Mouse (Mus musculus) thymus, adult 2 months (tissue): ENCODE measurements around the gene Nav1. TPM values are rescaled to one million over a fixed set of nuclear protein-coding genes. Genes with fewer than 3 reads are reported as not detected.

Source experiments
- DNase-seq: peaks from one replicate; pipeline ENCODE4 v3.0.0; 2021
- H3K27ac ChIP-seq: fragments of 200-500 bp; 2 replicates; pipeline ENCODE4 v1.5.1; 2012; ENCODE audit warnings: low read length, control low read depth; ENCODE audit not compliant: control insufficient read depth, insufficient read depth
- H3K27me3 ChIP-seq: fragments of 200-500 bp; 2 replicates; pipeline ENCODE4 v1.6.1; 2012; ENCODE audit warnings: mild to moderate bottlenecking, low read length, moderate library complexity, mixed read lengths; ENCODE audit not compliant: control insufficient read depth, insufficient read depth
- H3K36me3 ChIP-seq: fragments of 200-500 bp; 2 replicates; pipeline ENCODE4 v1.6.1; 2012; ENCODE audit warnings: mild to moderate bottlenecking, low read length, moderate library complexity; ENCODE audit not compliant: control insufficient read depth, insufficient read depth
- H3K4me1 ChIP-seq: fragments of 200-500 bp; replicated peaks from 2 replicates; pipeline ENCODE4 v1.6.1; 2012; ENCODE audit warnings: low read length; ENCODE audit not compliant: control insufficient read depth, insufficient read depth
- H3K4me3 ChIP-seq: fragments of 200-500 bp; 2 replicates; pipeline ENCODE4 v1.5.1; 2012; ENCODE audit warnings: mild to moderate bottlenecking, low read length, control low read depth, moderate library complexity; ENCODE audit not compliant: control insufficient read depth, insufficient read depth
- CTCF ChIP-seq: fragments of 200-500 bp; IDR thresholded peaks from 2 replicates; pipeline ENCODE4 v1.5.1; 2012; ENCODE audit warnings: mild to moderate bottlenecking, control low read depth, low read length, moderate library complexity, borderline replicate concordance; ENCODE audit not compliant: control insufficient read depth, poor library complexity, insufficient read depth; ENCODE audit errors: extremely low read depth
- POLR2A ChIP-seq: fragments of 200-500 bp; IDR thresholded peaks from 2 replicates; pipeline ENCODE4 v1.6.1; 2012; ENCODE audit warnings: mild to moderate bottlenecking, low read length, control low read depth, moderate library complexity; ENCODE audit not compliant: control insufficient read depth, poor library complexity, insufficient read depth; ENCODE audit errors: extremely low read depth
- WGBS: fragments of 180-500 bp; shearing (Covaris S2); methylation state at CpG from one replicate; pipeline ENCODE4 v1.1.7; 2018; 5-methylcytosine and 5-hydroxymethylcytosine counted together
- polyA plus RNA-seq: library from polyadenylated mRNA; depleted of rRNA; stranded (reverse); fragments of >200 nt; gene quantifications from 2 replicates; pipeline ENCODE4 v1.2.3, GENCODE M21; 2012

Gene Nav1
- polyA plus RNA-seq, 1 experiment: 8.7 TPM

DNA sequence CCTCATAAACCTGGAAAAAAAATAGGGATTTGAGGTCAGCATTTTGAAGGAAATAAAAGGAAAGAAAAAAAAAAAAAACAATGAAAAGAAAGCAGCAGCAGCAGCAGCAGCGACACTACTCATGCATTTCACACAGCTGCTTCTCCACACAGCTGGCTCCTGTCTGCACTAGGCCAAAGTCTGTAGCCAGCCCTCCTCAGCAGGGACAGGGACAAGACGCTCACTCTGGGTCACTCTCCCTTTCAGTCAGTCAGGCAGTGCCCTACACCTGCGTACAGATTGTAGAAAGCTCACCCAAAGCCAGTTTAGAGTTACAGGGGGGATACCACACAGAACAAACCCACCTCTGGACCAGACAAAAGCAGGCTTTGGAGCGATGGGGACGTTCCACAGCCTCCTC, 149.2 kb downstream of the Nav1 start:
- Histone ChIP-seq H3K27ac (no peak overlapping the region), H3K36me3 (no peaks in the 10 kb centered on the region), H3K27me3 (no peaks in the 10 kb centered on the region), H3K4me1 (no peaks in the 10 kb centered on the region), H3K4me3 (no peak overlapping the region)
- TF ChIP-seq CTCF (no peak), POLR2A (no peak)
- 97% methylated on average over 5 of the region's 5 CpGs for WGBS
- no peak for DNase-seq

DNA sequence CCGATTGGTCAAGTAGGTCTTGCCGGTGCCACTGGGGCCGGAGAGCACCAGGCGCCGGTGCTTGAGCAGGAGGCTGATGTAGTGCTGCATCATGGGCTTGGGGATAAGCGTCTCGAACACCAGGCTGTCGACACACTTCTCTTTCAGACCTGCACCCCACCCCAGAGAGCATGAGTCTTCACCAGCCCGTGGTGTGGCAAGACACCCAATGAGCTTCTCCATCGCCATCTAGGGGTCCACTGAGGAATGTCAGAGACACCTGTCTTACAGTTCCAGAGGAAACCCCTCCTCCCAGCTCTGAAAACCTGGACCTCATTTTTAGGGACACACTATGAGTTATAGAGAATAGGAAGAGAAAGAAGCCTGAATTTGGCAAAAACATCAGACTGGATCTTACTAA, 154.8 kb downstream of the Nav1 start:
- 61% methylated on average over 10 of the region's 10 CpGs for WGBS
- DNase-seq: peak; percentile 62
- no peaks in the 10 kb centered on the region for H3K36me3 ChIP-seq

DNA sequence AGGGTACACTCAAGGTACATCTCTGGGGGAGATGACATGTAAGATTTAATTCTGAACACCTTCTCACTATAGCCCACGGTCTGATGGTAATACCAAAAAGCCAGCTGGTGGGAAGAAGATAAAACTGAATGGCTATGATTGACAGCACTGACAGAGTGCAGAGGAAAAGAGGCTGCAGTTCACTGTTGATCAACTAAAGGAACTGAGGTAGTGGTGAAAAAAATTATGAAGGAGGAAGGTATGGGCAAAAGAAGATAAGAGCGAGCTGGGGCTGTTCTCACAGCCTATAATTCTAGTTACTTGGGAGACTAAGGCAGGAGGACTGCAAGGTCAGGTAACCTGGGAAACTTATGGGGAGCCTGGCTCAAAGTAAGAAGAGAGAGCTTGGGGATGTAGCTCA, 155.7 kb downstream of the Nav1 start:
- DNase-seq: no peak
- Histone ChIP-seq H3K4me3 (no peak overlapping the region), H3K27me3 (no peaks in the 10 kb centered on the region), H3K4me1 (no peaks in the 10 kb centered on the region), H3K36me3 (no peaks in the 10 kb centered on the region), H3K27ac (no peak overlapping the region)
- TF ChIP-seq CTCF (no peak), POLR2A (no peak)
- 82% methylated on average over 2 of the region's 2 CpGs for WGBS

More for the DNA sequence above, 154.8 kb downstream of the Nav1 start:
- H3K27ac ChIP-seq: no peak overlapping the region
- TF ChIP-seq CTCF (no peak), POLR2A (no peak)
- H3K4me1 ChIP-seq: no peaks in the 10 kb centered on the region
- H3K4me3 ChIP-seq: no peak overlapping the region
- no peaks in the 10 kb centered on the region for H3K27me3 ChIP-seq

DNA sequence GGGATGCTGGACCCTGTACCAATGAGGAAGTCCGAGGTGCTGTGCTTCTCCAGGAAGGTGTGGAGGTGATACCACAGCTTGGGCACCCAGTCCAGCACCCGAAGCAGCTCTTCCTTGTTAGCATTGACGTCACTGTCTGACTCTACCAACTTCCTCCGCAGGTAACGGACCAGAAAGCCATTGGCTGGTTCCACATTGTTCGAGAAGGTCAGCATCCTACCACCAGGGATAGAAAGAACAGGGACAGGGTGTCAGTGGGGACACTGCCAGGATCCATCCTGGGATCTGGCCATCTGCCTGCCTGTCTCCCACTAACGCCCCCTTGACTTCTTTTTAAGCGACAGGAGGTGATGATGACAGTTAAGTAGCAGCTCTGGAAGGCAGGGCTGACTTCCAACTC, 157.2 kb downstream of the Nav1 start:
- Histone ChIP-seq H3K27me3 (no peaks in the 10 kb centered on the region), H3K4me3 (no peak overlapping the region), H3K27ac (no peak overlapping the region), H3K4me1 (no peaks in the 10 kb centered on the region), H3K36me3 (no peaks in the 10 kb centered on the region)
- TF ChIP-seq CTCF (no peak), POLR2A (no peak)
- 93% methylated on average over 8 of the region's 8 CpGs for WGBS
- no peak for DNase-seq

DNA sequence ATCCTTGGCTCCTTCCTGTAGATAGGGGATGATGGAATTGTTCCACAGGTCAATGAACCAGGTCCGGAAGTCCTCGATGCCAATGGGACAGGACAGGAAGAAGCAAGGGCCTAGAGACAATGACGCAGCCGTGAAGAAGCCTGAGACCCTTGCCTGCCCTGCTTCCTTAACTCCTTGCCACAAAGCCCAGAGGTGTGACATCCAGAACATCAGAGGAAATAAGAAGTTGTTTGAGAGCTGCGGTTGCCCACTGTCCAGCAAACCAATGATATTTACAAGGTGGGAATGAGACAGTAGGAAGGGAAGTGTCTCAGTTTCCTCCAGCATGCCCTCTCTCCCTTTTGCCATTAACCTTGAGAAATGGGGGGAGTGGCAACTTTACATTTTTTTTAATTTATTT, 158.2 kb downstream of the Nav1 start:
- Histone ChIP-seq H3K27me3 (no peaks in the 10 kb centered on the region), H3K36me3 (no peaks in the 10 kb centered on the region), H3K27ac (no peak overlapping the region), H3K4me1 (no peaks in the 10 kb centered on the region), H3K4me3 (no peak overlapping the region)
- DNase-seq: no peak
- TF ChIP-seq POLR2A (no peak), CTCF (no peak)
- WGBS: 91% methylated on average over 5 of the region's 5 CpGs

DNA sequence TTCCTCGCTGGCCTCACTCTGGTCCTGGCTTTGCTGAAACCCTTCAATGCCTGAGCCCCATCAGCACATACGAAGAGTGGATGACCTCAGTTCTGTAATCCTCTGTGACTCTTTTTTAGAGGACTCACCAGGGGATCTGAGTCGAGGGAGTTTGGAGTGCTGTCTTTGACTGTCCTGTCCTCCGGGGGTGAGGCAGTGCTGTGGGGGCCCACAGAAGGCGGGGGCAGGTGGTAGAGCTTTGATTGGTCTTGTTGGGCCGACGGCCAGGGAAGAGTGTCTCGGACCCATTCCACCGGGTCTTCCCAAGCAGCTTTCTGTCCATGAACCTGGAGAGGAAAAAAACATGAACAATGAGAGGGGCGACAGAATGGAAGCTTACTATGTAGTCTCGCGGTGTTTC, 163.6 kb downstream of the Nav1 start:
- no peak for TF ChIP-seq CTCF
- TF ChIP-seq POLR2A: no peak
- H3K27me3 ChIP-seq: no peaks in the 10 kb centered on the region
- no peak for DNase-seq
- no peaks in the 10 kb centered on the region for H3K36me3 ChIP-seq
- H3K4me1 ChIP-seq: no peaks in the 10 kb centered on the region
- H3K27ac ChIP-seq: no peak overlapping the region
- H3K4me3 ChIP-seq: no peak overlapping the region
- 95% methylated on average over 12 of the region's 12 CpGs for WGBS

DNA sequence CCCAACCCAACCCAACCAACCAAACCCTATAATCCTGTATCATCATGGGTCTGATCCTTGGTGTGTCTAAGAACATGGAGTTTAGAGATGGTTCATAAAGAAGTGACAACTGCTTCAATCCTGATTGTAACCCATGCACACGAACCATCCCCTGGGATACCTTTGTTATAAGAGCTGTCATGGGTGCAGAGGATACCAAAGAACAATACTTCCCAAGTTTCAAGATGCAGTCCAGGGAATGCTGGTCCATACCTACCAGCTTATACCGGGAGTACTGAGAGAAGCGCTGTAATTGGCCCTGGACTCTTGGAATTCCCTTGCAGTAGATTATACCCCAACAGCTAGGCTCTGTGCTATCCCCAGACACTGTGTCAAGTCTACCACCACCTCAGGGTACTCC, 165.2 kb downstream of the Nav1 start:
- no peak overlapping the region for H3K27ac ChIP-seq
- no peaks in the 10 kb centered on the region for H3K36me3 ChIP-seq
- no peak overlapping the region for H3K4me3 ChIP-seq
- no peaks in the 10 kb centered on the region for H3K4me1 ChIP-seq
- TF ChIP-seq CTCF (no peak), POLR2A (no peak)
- DNase-seq: no peak
- 97% methylated on average over 3 of the region's 3 CpGs for WGBS
- H3K27me3 ChIP-seq: no peaks in the 10 kb centered on the region
